Mouse (Mus musculus) heart, embryonic 12.5 days (tissue): Measurements from ENCODE around the gene Rc3h2. TPM values are rescaled to one million over a fixed set of nuclear protein-coding genes. Genes with fewer than 3 reads are reported as not detected.
A peak's percentile ranks its signal among the peaks of the same experiment; 100 is the strongest.

ENCODE experiments used
- ATAC-seq: fragments of 200-750 bp; cut with Nextera tagmentation; 2 replicates; pipeline ENCODE4 v1.8.0; 2017; ENCODE audit warnings: moderate TSS enrichment, moderate library complexity; ENCODE audit not compliant: insufficient number of reproducible peaks, low FRiP score
- H3K27ac ChIP-seq: fragments of 300-500 bp; sonication (generic); 2 replicates; pipeline ENCODE4 v1.5.1; 2016; ENCODE audit warnings: mild to moderate bottlenecking, moderate library complexity; ENCODE audit not compliant: poor library complexity, severe bottlenecking
- H3K27me3 ChIP-seq: fragments of 300-500 bp; sonication (generic); replicated peaks from 2 replicates; pipeline ENCODE4 v1.6.1; 2016; ENCODE audit warnings: mild to moderate bottlenecking, moderate library complexity
- H3K36me3 ChIP-seq: fragments of 300-500 bp; sonication (generic); 2 replicates; pipeline ENCODE4 v1.6.1; 2016; ENCODE audit warnings: mild to moderate bottlenecking, moderate library complexity
- H3K4me1 ChIP-seq: fragments of 300-500 bp; sonication (generic); replicated peaks from 2 replicates; pipeline ENCODE4 v1.6.1; 2016; ENCODE audit warnings: mild to moderate bottlenecking
- H3K4me2 ChIP-seq: fragments of 300-500 bp; sonication (generic); 2 replicates; pipeline ENCODE4 v1.6.1; 2016; ENCODE audit warnings: mild to moderate bottlenecking, moderate library complexity
- H3K4me3 ChIP-seq: fragments of 300-500 bp; sonication (generic); 2 replicates; pipeline ENCODE4 v1.5.1; 2016; ENCODE audit warnings: mild to moderate bottlenecking
- H3K9ac ChIP-seq: fragments of 300-500 bp; sonication (generic); 2 replicates; pipeline ENCODE4 v1.6.1; 2016; ENCODE audit warnings: mild to moderate bottlenecking, moderate library complexity
- H3K9me3 ChIP-seq: fragments of 300-500 bp; sonication (generic); replicated peaks from 2 replicates; pipeline ENCODE4 v1.6.1; 2016; ENCODE audit warnings: mild to moderate bottlenecking, moderate library complexity
- WGBS: fragments of 180-500 bp; shearing (Covaris S2); methylation state at CpG from one replicate; pipeline ENCODE4 v1.1.7; 2016; 5-methylcytosine and 5-hydroxymethylcytosine counted together
- polyA plus RNA-seq: library from polyadenylated mRNA; unstranded; fragments of >200 nt; fragmentation: Nextera tagmentation; extraction: Ambion mirVana; gene quantifications from 2 replicates; pipeline ENCODE4 v1.2.1, GENCODE M21; 2016

Rc3h2 gene
- polyA plus RNA-seq, 1 experiment from 2014 or later, result 14.6 TPM

DNA sequence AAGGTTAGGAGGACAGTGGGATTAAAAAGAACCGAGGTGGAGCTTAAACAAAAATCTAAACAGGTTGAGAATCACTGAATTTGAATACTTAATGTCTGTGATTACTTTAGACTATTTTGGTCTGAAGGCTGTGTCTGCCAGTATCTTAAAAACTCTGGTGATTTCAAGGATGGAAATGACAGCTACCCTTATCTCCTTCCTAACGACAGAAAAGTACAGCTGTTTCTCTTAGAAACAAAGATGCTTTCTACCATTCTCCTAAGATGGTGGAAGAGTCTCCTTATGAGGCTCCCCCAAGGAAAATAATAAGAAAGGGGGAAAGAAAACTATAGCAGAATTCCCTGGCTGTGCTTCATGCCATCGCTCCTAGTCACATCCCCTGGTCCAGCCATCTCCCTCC lies 800 bp downstream of the Rc3h2 start:
- 0 out of 2 replicates have a peak, but pooled peaks cover 3% of the 10 kb centered on the region for H3K36me3 ChIP-seq
- WGBS, result 12% methylated on average over 3 of the region's 3 CpGs
- peak overlapping the region; percentile 97 for H3K9ac ChIP-seq
- no peak for ATAC-seq
- peak overlapping the region; percentile 96 for H3K4me3 ChIP-seq
- H3K27me3 ChIP-seq, result no peaks in the 10 kb centered on the region
- peak overlapping the region; percentile 99 for H3K27ac ChIP-seq
- H3K4me1 ChIP-seq, result no peaks in the 10 kb centered on the region; the same call in 1 of the 2 replicates
- H3K9me3 ChIP-seq, result no peaks in the 10 kb centered on the region
- peak overlapping the region; percentile 79 for H3K4me2 ChIP-seq

DNA sequence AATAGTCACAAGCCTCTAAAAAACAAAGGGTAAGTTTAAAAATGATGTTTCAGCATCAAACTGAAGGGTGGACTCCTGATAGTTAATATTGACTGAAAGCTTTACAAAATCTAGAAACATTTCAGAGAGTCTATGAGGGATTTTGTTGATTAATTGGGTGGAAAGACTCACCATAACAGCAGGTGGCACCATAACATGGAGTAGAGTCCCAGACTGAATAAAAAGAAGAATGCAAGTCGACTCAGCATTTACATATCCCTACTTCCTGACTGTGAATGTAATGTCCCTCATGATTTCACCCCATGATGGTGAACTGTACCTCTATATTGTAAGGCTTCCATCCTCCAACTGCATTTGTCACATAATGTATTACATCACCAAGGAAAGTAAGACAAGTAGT lies 27.2 kb downstream of the Rc3h2 start:
- no peak overlapping the region for H3K27ac ChIP-seq
- ATAC-seq, result no peak
- 75% methylated on average over 1 of the region's 1 CpGs for WGBS
- H3K36me3 ChIP-seq, result peaks cover 35% of the 10 kb centered on the region
- no peak overlapping the region for H3K4me3 ChIP-seq
- H3K4me1 ChIP-seq, result no peaks in the 10 kb centered on the region
- no peaks in the 10 kb centered on the region for H3K27me3 ChIP-seq
- no peak overlapping the region for H3K4me2 ChIP-seq
- no peaks in the 10 kb centered on the region for H3K9me3 ChIP-seq
- no peak overlapping the region for H3K9ac ChIP-seq

DNA sequence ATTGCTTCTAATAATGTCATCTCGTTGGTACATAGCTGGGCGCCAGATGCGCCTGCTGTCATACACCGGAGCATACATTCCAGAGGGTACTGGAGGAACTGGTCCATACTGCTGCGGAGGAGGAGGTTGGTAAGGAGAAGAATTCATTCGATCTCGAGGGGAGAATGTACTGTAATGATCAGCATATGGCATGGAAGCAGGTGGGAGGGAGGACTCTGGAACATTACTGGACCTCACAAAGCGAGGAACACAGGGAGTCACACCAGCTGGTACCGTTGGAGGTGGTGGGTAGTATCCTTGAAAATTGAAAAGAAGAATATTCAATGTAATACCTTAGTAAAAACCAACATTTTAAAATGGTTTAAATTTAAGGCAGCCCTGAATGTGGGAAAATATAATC lies 39.8 kb downstream of the Rc3h2 start:
- H3K36me3 ChIP-seq, result peaks cover 35% of the 10 kb centered on the region

DNA sequence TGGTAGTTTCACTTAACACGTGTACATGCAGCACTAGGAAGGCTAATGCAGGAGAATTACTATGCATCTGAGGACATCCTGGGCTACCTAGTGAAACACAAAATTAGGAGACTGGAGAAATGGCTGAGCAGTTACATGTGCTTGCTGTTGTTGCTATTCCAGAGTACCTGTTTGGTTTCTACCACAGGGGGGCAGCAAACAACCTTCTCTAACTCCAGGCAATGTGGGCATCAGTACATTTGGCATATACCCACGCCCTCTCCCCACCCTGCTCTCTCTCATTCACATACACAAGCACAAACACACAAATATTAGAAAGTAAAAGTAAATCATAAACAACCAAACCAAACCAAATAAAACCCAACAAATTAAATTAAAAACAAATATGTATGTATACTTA lies 42.5 kb downstream of the Rc3h2 start:
- peaks cover 47% of the 10 kb centered on the region for H3K36me3 ChIP-seq
- no peak overlapping the region for H3K27ac ChIP-seq
- H3K9ac ChIP-seq, result no peak overlapping the region
- no peaks in the 10 kb centered on the region for H3K9me3 ChIP-seq
- no peak overlapping the region for H3K4me2 ChIP-seq
- H3K27me3 ChIP-seq, result no peaks in the 10 kb centered on the region
- H3K4me3 ChIP-seq, result no peak overlapping the region
- H3K4me1 ChIP-seq, result no peaks in the 10 kb centered on the region
- ATAC-seq, result no peak
- 66% methylated on average over 2 of the region's 2 CpGs for WGBS

More for the DNA sequence above, 39.8 kb downstream of the Rc3h2 start:
- Histone ChIP-seq H3K4me1 (no peaks in the 10 kb centered on the region), H3K4me3 (no peak overlapping the region), H3K27ac (no peak overlapping the region), H3K9ac (no peak overlapping the region), H3K4me2 (no peak overlapping the region), H3K27me3 (no peaks in the 10 kb centered on the region), H3K9me3 (no peaks in the 10 kb centered on the region)
- WGBS, result 91% methylated on average over 9 of the region's 9 CpGs
- no peak for ATAC-seq

DNA sequence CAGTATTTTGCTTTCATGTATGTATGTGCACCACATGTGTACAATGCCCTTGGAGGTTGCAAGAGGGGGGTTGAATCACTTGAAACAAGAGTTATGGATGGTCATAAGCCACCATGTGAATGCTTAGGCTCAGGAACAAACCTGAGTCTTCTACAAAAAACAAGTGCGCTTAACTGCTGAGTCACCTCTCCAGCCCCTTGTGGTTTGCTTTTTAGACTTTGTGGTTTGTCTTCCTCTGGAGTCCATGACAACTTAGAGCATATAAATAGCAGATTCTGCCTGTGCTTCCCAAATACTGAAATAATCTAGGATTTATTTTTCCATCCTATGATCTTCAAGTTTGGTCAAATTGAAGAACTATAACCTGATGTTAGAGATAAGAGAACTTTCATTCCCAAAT lies 46.7 kb downstream of the Rc3h2 start:
- 86% methylated on average over 1 of the region's 1 CpGs for WGBS
- ATAC-seq, result no peak
- Histone ChIP-seq H3K4me3 (no peak overlapping the region), H3K4me1 (no peaks in the 10 kb centered on the region), H3K27ac (no peak overlapping the region), H3K9ac (no peak overlapping the region), H3K4me2 (no peak overlapping the region), H3K27me3 (no peaks in the 10 kb centered on the region), H3K36me3 (peaks cover 33% of the 10 kb centered on the region), H3K9me3 (no peaks in the 10 kb centered on the region)

DNA sequence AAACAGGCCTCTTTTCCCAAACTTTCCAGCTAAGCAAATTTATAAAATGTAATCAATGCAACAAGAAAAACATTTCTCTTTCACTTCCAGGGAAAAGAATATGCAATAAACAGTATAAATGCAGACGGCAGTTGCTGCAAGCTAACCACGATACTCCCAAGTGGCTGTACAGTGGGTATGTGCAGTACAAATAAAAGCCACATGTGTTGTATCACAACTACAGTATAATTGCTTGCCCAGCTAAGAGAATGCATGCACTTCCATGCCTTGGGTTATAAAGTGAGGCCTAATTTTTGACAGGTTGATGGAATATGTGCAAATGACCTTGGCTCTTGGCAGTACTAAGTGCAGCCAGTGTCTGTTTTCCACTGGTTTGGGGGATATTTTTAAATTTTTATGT lies 52.1 kb downstream of the Rc3h2 start:
- H3K4me1 ChIP-seq, result no peaks in the 10 kb centered on the region
- no peak overlapping the region for H3K4me3 ChIP-seq
- H3K27ac ChIP-seq, result no peak overlapping the region
- H3K36me3 ChIP-seq, result peaks cover 10% of the 10 kb centered on the region
- no peak overlapping the region for H3K4me2 ChIP-seq
- no peak overlapping the region for H3K9ac ChIP-seq
- no peaks in the 10 kb centered on the region for H3K27me3 ChIP-seq
- ATAC-seq, result no peak
- WGBS, result 86% methylated on average over 2 of the region's 2 CpGs
- H3K9me3 ChIP-seq, result no peaks in the 10 kb centered on the region

DNA sequence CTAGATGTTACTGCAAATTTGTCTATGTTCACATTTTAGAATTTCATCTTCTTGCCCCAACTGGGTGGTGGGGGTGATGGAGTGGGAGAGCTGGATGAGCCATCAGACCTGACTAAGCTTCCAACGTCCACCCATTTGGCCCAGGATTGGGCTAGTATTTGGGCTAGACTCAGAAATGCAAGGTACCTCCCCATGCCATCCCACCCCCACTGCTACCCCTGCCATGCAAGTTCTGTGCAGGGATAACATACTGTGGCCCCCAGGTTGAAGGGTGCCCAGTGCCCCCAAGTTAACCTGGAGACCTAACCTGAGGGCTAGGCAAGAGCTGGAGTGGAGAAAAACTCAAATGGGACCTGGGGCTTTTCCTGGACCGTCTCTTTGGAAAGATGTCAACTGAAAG lies 62.8 kb downstream of the Rc3h2 start:
- no peak overlapping the region for H3K27ac ChIP-seq
- ATAC-seq, result no peak
- WGBS, result 89% methylated on average over 2 of the region's 2 CpGs
- H3K4me2 ChIP-seq, result no peak overlapping the region
- H3K9me3 ChIP-seq, result no peaks in the 10 kb centered on the region
- peaks cover 19% of the 10 kb centered on the region for H3K36me3 ChIP-seq
- peaks cover 17% of the 10 kb centered on the region for H3K4me1 ChIP-seq
- H3K4me3 ChIP-seq, result no peak overlapping the region
- no peaks in the 10 kb centered on the region for H3K27me3 ChIP-seq
- no peak overlapping the region for H3K9ac ChIP-seq

DNA sequence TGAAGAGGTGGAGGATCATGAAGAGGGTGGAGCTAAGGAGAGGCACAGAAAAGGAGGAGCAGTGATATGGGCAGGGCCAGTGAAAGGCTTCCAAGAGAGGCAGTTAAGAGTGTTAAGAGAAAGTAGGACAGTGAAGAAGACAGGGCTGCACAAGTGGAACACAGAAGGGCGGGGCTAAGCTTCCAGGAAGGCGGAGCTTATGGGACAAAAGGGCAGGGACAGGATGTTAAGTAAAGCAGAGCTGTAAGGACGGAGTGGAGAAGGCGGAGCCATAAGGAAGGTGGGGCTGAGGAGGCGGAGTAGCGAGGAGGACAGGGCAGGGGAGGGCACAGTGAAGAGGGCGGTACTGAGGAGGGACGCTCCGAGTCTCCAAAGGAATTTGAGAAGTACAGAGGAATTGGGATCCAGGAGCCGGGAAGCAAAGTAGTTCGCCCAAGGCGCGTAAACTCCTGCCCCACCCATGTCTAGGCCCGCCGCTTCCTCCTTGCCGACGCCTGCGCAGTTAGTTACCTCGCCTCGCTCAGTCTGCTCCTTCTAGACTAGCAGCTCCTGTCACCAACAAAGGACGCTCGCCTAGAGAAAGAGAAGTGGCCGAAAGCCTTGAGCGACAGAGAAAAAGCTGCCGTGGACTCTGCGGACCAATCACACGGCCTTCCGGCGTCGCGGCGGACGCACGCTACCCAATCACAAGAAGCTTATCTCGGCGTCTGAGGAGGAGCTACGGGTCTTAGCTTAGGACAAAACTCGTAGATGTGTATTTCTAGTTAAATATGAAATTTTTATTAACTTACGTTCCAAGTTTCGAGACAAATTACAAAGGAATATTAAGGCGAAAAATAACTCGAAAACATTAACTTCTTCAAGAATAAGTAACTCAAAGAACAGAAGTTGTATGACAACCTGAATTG lies 63.8 kb downstream of the Rc3h2 start, which contains the start of gene Pdcl:
Gene Pdcl, minus strand, starts transcription at position 700 of the 908 bp plus-strand sequence.
- peak within 1 kb of the TSS; percentile 79 for H3K9ac ChIP-seq
- ATAC-seq, result peak; percentile 99
- peaks cover 29% of the 10 kb centered on the region for H3K36me3 ChIP-seq
- no peaks in the 10 kb centered on the region for H3K27me3 ChIP-seq
- H3K27ac ChIP-seq, result peak within 1 kb of the TSS; percentile 96
- H3K4me1 ChIP-seq, result peaks cover 21% of the 10 kb centered on the region
- WGBS, result under 1% methylated on average over 42 of the region's 42 CpGs
- peak within 1 kb of the TSS; percentile 68 for H3K4me3 ChIP-seq
- H3K9me3 ChIP-seq, result no peaks in the 10 kb centered on the region
- peak within 1 kb of the TSS; percentile 71 for H3K4me2 ChIP-seq

DNA sequence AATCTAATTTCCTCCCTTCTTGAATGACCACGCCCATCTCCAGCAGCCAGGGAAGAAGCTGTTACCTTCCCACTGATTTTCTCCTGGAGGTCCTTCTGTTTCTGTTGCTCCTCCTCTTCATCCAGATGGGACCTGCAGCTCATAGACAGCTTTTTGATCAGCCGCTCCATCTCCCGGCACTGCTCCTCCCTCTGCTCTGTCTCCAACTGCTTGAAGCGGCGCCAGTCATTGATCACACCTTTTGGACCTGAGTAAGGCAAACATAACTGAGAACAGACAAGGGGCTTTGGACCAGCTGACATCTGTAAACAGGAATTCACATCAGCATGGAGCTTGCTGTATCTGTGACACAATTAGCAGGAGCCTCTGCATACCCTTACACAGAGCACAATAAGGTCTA lies 67.1 kb downstream of the Rc3h2 start:
- H3K36me3 ChIP-seq, result peaks cover 60% of the 10 kb centered on the region
- H3K27ac ChIP-seq, result no peak overlapping the region
- no peaks in the 10 kb centered on the region for H3K27me3 ChIP-seq
- 0 out of 2 replicates have a peak, but pooled peaks cover 3% of the 10 kb centered on the region for H3K9me3 ChIP-seq
- no peak overlapping the region for H3K4me2 ChIP-seq
- no peak for ATAC-seq
- peaks cover 21% of the 10 kb centered on the region for H3K4me1 ChIP-seq
- no peak overlapping the region for H3K4me3 ChIP-seq
- 82% methylated on average over 5 of the region's 5 CpGs for WGBS
- no peak overlapping the region for H3K9ac ChIP-seq

DNA sequence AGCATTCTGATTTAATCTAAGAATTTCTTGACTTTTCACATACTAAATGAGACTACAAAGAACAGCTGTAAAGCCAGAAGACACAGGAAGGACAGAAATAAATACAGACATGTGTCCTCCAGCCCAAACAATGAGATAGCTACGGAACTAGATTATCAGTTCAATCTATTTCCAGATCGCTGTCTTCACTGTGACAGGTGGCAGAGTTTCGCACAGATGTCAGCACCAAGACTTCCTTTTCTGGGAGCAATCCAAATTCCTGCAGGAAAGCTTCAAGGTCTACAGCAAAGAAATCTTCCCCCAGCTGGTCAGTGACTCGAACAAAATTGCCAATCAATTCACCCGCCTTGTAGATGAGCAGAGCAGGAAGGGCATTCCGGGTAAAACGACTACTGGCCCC lies 71.0 kb downstream of the Rc3h2 start:
- Histone ChIP-seq H3K27ac (no peak overlapping the region), H3K36me3 (peaks cover 62% of the 10 kb centered on the region)
- 83% methylated on average over 7 of the region's 7 CpGs for WGBS

DNA sequence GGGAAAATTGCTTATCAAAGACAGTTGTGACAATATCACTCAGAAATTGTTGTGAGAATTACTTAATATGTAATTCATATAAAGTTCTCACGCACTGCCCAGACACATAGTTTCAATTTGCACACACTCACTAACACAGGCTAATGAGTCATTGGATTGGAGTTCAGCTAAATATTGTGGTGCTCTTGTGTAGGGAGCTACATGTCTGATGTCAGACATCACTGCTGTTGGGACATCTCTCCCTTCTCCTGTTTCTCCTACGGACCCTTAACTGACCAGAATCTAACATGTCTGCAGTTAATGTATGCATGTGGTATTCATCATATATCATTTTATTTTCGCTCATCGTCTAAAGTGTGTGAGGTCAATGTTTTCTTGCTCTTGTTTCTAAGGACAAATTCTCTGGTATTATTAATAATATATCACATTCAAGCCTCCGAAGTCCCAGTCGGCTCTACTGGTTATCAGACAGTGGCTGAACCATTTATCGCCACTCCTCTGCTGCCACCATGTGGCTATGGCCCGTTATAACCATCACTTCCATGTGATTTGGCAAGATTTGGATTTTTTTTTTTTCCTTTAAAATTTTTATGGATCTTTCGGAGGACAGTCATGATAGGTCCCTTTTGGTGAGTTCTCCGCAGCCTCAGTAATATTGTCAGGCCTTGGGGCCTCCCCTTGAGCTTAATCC lies 84.1 kb downstream of the Rc3h2 start:
- no peak overlapping the region for H3K4me2 ChIP-seq
- H3K4me1 ChIP-seq, result no peaks in the 10 kb centered on the region
- WGBS, result 55% methylated on average over 10 of the region's 10 CpGs
- H3K4me3 ChIP-seq, result no peak overlapping the region
- no peaks in the 10 kb centered on the region for H3K9me3 ChIP-seq
- H3K27me3 ChIP-seq, result no peaks in the 10 kb centered on the region
- no peak for ATAC-seq
- H3K36me3 ChIP-seq, result no peaks in the 10 kb centered on the region
- H3K9ac ChIP-seq, result no peak overlapping the region
- no peak overlapping the region for H3K27ac ChIP-seq

More for the DNA sequence above, 71.0 kb downstream of the Rc3h2 start:
- no peak for ATAC-seq
- peaks cover 11% of the 10 kb centered on the region for H3K4me1 ChIP-seq
- no peaks in the 10 kb centered on the region for H3K27me3 ChIP-seq
- H3K4me2 ChIP-seq, result no peak overlapping the region
- H3K9me3 ChIP-seq, result 0 out of 2 replicates have a peak, but pooled peaks cover 3% of the 10 kb centered on the region
- no peak overlapping the region for H3K4me3 ChIP-seq
- H3K9ac ChIP-seq, result no peak overlapping the region
